Mouse (Mus musculus): Measurements from ENCODE around the gene Smndc1. TPM values are rescaled to one million over a fixed set of nuclear protein-coding genes. Genes with fewer than 3 reads are reported as not detected.
"Not testable (repeated sequence)": the region's sequence is repeated elsewhere in the genome, so short reads cannot be mapped to it uniquely, and the experiment has no call there.

Gene Smndc1
- total RNA-seq, 2 experiments from 2014 or later, result 45.6 to 56.9 TPM

DNA sequence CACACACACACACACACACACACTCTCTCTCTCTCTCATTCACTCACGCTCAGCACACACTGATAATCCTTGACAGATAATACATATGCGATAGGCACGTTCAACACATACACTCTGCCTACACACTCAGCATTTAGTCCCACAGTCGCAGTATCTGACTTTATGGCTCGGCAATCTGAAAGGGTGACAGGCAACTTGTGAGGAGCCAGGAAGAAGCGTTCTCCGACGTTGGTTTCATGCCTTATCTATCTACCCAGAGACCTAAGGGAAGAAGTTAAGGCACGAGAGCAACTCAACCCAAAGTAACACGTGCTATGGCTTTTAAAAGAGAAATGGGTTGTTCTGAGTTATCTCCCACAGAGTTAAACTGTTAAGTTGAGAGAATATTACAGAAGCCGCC, 24.3 kb upstream of the Smndc1 start:
- ATAC-seq (replicated peaks; ENCODE audit: low FRiP score, low TSS enrichment, poor library complexity, severe bottlenecking), result peak; percentile 88

DNA sequence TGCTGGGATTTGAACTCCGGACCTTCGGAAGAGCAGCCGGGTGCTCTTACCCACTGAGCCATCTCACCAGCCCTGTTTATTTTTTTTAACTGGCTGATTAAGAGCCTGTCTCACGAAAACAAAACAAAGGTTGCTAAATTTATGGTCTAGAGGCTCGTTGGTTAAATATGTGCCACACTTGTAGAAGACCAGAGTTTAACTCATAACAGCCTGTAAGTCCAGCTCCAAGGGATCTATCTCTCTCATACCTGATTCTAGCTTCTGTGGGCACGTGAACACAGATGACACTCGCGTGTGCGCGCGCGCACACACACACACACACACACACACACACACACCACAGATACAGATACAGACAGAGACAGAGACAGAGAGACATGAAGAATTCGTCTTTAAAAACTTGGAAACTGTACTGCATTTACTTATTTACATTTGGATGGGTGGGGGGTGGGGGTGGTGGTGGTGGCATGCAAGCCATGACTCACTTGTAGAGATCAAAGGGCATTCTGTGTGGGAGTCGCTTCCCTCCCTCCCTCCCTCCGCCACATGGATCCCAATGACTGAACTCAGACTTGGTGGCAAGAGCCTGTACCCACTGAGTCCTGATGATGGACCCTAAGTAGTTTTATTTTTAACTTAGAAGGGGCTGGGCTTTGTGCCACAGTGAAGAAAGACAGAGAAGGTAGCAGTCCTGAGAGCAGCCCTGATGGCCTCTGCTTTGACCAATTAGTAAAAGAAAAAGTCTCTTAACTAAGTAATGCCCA, 23.4 kb upstream of the Smndc1 start:
- ATAC-seq (replicated peaks; ENCODE audit: low FRiP score, low TSS enrichment, poor library complexity, severe bottlenecking), result no peak

GRCm38 (mm10) chr19:53412149-53412848, 21.9 kb upstream of the Smndc1 start:
- ATAC-seq (replicated peaks; ENCODE audit: low FRiP score, low TSS enrichment, poor library complexity, severe bottlenecking), result no peak

DNA sequence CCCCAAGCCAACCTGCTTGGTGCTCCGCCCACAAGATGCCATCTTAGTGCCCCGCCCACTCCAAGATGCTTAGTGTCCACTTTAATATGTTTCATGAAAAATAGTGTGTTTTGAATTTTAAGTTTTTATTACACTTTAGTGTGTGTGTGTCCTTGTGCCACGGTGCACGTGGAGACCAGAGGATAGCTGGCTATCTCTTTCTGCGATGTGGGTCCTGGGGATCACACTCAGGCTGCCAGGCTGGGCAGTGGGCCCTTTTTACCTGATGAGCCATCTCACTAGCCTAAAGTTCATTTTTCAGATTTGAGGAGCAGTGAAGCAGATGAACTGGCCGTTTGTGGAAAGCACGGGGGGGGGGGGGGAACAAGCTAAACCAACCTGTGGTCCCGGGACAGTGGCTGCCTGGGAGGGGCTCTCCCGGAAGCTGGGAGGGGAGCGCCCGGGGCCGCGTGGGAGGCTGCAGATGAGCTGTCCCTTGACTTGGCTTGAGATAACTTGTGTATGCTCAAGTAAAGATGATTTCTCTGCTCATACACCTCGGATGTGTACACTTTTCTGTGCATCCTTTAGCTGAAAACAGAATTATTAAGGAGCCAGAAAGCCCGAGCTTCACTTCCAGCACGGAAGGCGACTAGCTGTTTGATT, 19.4 kb upstream of the Smndc1 start:
- no peak for ATAC-seq (replicated peaks; ENCODE audit: low FRiP score, low TSS enrichment, poor library complexity, severe bottlenecking)

- no peak for ATAC-seq (replicated peaks; ENCODE audit: low FRiP score, low TSS enrichment, poor library complexity, severe bottlenecking)
These were observed 18.0 kb upstream of the Smndc1 start for GRCm38 (mm10) chr19:53408398-53408797.

DNA sequence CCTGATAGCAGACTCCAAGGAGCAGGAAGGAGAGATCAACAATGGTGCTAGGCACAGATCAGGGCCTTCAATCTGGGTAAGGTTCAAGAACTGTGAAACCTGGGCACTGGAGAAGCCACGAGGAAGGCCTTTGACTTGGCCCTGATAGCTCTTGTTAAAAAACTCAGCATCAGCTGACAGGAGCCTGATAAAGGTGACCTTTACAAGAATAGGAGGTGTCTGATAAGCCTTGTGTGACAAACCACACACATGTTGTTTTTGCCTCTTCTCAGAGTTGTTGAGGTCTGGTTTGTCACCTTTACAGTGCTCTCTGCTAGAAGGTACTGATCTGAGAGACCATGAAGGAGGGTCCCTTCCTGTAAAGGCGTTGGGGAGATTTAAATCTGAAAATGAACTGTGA, 17.0 kb upstream of the Smndc1 start:
- no peak for ATAC-seq (replicated peaks; ENCODE audit: low FRiP score, low TSS enrichment, poor library complexity, severe bottlenecking)

DNA sequence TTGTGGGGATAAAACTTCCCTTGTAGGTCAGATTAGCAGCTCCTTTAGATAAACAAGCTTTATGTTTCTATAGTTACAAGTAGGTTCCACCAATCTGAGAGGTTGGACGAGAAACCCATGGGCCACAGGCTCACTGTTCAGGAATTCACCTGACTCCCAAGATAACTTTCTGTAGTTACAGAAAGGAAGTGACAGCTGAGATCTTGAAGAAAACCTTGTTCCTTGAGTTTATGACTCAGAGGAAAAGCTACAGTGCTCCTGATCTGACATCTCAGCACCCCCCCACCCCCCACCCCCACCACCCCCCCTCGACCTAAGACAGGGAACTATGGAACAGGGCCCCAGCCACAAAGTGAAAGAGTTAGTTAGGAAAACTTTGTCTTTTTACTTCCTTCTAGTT, 15.4 kb upstream of the Smndc1 start:
- ATAC-seq (replicated peaks; ENCODE audit: low FRiP score, low TSS enrichment, poor library complexity, severe bottlenecking), result no peak

- ATAC-seq (replicated peaks; ENCODE audit: low FRiP score, low TSS enrichment, poor library complexity, severe bottlenecking), result no peak
These were observed 14.5 kb upstream of the Smndc1 start for GRCm38 (mm10) chr19:53404837-53405356.

DNA sequence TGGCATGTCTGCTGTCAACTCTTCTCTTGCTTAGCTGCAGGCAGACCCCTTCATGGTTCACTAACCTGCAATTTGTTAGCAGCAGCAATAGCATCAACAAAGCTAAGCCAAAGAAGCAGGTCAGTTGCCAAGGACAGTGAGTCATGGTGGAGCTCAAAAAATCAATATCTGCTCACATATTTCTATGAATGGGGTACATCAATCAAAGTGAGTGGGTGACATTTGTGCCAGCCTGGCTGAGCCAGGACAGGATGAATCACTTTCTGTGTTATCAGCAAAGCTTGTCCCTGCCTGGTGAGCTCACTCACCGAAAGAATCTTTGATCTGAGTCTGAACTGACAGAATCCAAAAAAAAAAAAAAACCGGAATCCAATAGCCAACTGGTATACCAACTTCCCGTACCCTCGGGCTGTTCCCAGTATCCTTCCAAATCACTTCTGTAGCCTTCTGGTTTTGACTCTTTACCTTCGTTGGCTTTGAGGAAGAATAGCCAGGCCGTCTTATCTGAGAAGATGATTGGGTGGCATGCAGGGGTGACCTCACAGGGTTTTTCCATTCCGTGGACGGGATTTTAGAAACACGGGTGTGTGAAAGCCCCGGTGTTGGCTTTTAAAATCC, 13.9 kb upstream of the Smndc1 start:
- no peak for ATAC-seq (replicated peaks; ENCODE audit: low FRiP score, low TSS enrichment, poor library complexity, severe bottlenecking)

- 0 out of 2 replicates have a peak, but pooled peaks have one; percentile 57 for ATAC-seq (replicated peaks; ENCODE audit: low FRiP score, low TSS enrichment, poor library complexity, severe bottlenecking)
These were observed 12.5 kb upstream of the Smndc1 start for GRCm38 (mm10) chr19:53402741-53403432.

GRCm38 (mm10) chr19:53400332-53401110, 10.1 kb upstream of the Smndc1 start:
- no peak for ATAC-seq (replicated peaks; ENCODE audit: low FRiP score, low TSS enrichment, poor library complexity, severe bottlenecking)

DNA sequence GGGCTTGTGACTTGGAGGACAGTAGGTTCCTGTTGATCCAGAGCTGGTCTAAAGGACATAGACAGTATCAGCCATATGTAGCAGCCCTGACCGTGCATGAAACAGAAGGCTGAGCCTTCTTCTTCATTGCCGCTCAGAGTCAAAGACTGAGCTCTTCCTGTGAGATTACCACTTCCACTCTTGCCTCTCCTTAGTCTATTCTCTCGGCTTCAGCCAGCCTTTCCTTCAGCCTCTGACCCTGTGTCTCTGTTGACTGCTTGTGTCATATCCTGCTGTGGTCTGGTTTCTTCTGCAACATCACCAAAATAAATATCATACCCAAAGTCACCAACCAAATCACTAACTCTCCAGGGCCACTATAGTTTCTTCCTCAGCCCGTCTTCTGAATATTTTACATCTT, 8.8 kb upstream of the Smndc1 start:
- ATAC-seq (replicated peaks; ENCODE audit: low FRiP score, low TSS enrichment, poor library complexity, severe bottlenecking), result no peak

DNA sequence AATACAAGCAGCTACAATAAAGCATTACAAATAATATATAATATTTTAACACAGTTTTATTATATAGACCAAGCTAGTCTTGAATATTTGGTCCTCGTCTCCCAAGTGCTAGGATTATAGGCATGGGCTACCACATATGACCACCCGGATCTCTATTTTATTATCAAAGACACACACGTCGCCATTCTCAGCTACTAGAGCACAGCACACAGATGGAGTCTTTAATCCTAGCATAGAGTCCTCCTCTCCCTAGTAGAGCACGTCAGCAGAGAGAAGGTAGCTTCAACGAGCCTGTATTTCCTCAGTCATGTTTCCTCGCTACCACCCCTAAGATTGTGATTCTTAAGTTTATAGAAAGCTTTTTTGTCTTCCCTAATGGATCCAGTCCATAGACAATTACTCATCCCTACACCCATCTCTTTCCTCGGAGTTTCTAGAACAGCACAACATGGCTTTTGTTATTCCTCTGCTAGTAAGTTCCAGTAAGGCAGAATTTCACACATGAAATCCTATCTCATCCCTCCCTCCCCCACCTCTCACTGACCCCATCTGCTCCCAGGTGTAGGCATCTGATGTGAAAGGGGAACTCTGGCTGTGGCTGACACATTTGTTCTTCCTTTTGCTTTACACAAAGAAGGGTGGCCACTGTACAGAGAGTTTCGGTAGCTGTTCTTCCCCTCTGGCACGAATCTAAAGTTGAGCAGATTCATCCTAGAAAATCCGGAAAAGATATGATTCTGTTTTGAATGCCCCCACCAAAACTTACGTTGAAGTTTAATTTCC, 7.3 kb upstream of the Smndc1 start:
- no peak for ATAC-seq (replicated peaks; ENCODE audit: low FRiP score, low TSS enrichment, poor library complexity, severe bottlenecking)

DNA sequence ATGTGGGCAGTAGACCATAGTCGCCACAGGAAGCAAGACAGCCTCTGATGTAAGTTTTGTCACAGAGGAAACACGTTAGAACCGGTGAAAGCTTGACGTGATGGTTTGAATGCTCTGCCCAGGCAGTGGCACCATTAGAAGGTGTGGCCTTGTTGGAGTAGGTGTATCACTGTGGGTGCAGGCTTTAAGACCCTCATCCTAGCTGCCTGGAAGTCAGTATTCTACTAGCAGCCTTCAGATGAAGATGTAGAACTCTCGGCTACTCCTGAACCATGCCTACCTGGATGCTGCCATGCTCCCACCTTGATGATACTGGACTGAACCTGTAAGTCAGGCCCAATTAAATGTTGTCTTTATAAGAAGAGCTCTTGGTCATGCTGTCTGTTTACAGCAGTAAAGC, 5.4 kb upstream of the Smndc1 start:
- not testable (repeated sequence) for ATAC-seq (replicated peaks; ENCODE audit: low FRiP score, low TSS enrichment, poor library complexity, severe bottlenecking)

DNA sequence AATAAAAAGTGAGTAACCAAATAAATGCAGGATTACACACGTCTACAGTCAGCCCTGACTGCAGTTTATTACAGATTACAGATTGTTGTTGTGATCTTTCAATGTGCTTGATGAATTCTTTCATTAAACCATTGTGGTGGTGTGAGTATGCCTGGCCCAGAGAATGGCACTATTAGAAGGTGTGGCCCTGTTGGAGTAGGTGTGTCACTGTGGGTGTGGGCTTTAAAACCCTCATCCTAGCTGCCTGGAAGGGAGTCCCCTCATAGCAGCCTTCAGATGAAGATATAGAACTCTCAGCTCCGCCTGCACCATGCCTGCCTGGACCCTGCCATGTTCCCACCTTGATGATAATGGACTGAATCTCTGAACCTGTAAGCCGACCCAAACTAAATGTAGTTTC, 4.6 kb upstream of the Smndc1 start:
- not testable (repeated sequence) for ATAC-seq (replicated peaks; ENCODE audit: low FRiP score, low TSS enrichment, poor library complexity, severe bottlenecking)

DNA sequence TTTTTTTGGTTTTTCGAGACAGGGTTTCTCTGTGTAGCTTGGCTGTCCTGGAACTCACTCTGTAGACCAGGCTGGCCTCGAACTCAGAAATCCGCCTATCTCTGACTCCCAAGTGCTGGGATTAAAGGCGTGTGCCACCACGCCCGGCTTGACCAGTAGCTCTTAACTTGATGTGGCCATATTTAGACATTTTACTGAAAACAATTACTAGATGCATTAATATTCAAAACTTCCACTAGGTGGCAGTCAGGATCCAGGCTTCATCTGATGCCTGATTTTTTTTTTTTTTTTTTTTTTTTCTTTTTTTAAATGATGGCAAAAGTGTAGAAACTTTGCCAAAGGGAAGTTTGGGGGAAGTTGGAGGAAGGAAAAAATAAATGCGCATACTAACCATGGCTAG, 4.2 kb upstream of the Smndc1 start:
- no peak for ATAC-seq (replicated peaks; ENCODE audit: low FRiP score, low TSS enrichment, poor library complexity, severe bottlenecking)

- ATAC-seq (replicated peaks; ENCODE audit: low FRiP score, low TSS enrichment, poor library complexity, severe bottlenecking), result no peak
These were observed 3.3 kb upstream of the Smndc1 start for GRCm38 (mm10) chr19:53393646-53394045.

GRCm38 (mm10) chr19:53392781-53393343, 2.5 kb upstream of the Smndc1 start:
- ATAC-seq (replicated peaks; ENCODE audit: low FRiP score, low TSS enrichment, poor library complexity, severe bottlenecking), result no peak

Data from megakaryocyte-erythroid progenitor cell, adult 5-6 weeks (primary cell).